Mouse (Mus musculus) large intestine, adult 2 months (tissue): Measurements from ENCODE around the gene Gm17019. TPM values are rescaled to one million over a fixed set of nuclear protein-coding genes. Genes with fewer than 3 reads are reported as not detected.
"Not testable (repeated sequence)": the region's sequence is repeated elsewhere in the genome, so short reads cannot be mapped to it uniquely, and the experiment has no call there.

Experiments
- DNase-seq: peaks from one replicate; pipeline ENCODE4 v3.0.0-alpha.2; 2012; ENCODE audit warnings: low read depth, low spot score
- WGBS: fragments of 180-500 bp; shearing (Covaris S2); methylation state at CpG from one replicate; pipeline ENCODE4 v1.1.7; 2018; 5-methylcytosine and 5-hydroxymethylcytosine counted together
- polyA plus RNA-seq: library from polyadenylated mRNA; depleted of rRNA; stranded (reverse); fragments of >200 nt; gene quantifications from 2 replicates; pipeline ENCODE4 v1.2.3, GENCODE M21; 2012; rRNA removed

The Gm17019 gene
- not detected in 2 replicates for polyA plus RNA-seq

GRCm38 (mm10) chr5:15032898-15033297 is at the start of gene Gm17019:
TSS of gene Gm17019 (minus strand) at chr5:15032998.
- 28% methylated on average over 1 of the region's 1 CpGs for WGBS
- not testable (repeated sequence) for DNase-seq

GRCm38 (mm10) chr5:15062385-15062715 is 29.6 kb upstream of the Gm17019 start:
- DNase-seq = not testable (repeated sequence)
- WGBS = 87% methylated on average over 1 of the region's 1 CpGs

- 78% methylated on average over 4 of the region's 4 CpGs for WGBS
- not testable (repeated sequence) for DNase-seq
These were observed 29.0 kb upstream of the Gm17019 start for GRCm38 (mm10) chr5:15061638-15062384.

- DNase-seq = not testable (repeated sequence)
- WGBS = 75% methylated on average over 10 of the region's 10 CpGs
These were observed 21.6 kb upstream of the Gm17019 start for GRCm38 (mm10) chr5:15054151-15055025.

- WGBS = 73% methylated on average over 8 of the region's 8 CpGs
- not testable (repeated sequence) for DNase-seq
These were observed 20.8 kb upstream of the Gm17019 start for GRCm38 (mm10) chr5:15053606-15053962.

- WGBS = 79% methylated on average over 4 of the region's 4 CpGs
These were observed 20.3 kb upstream of the Gm17019 start for GRCm38 (mm10) chr5:15052945-15053605.

GRCm38 (mm10) chr5:15050807-15051206 is 18.0 kb upstream of the Gm17019 start:
- WGBS = 78% methylated on average over 2 of the region's 2 CpGs
- DNase-seq = not testable (repeated sequence)

More at GRCm38 (mm10) chr5:15052945-15053605, 20.3 kb upstream of the Gm17019 start:
- DNase-seq = not testable (repeated sequence)

GRCm38 (mm10) chr5:15044830-15045767 is 12.3 kb upstream of the Gm17019 start:
- WGBS = 83% methylated on average over 9 of the region's 9 CpGs

GRCm38 (mm10) chr5:15040784-15041183 is 8.0 kb upstream of the Gm17019 start:
- not testable (repeated sequence) for DNase-seq
- WGBS = 53% methylated on average over 4 of the region's 4 CpGs

More at GRCm38 (mm10) chr5:15044830-15045767, 12.3 kb upstream of the Gm17019 start:
- DNase-seq = not testable (repeated sequence)

GRCm38 (mm10) chr5:15039984-15040383 is 7.2 kb upstream of the Gm17019 start:
- not testable (repeated sequence) for DNase-seq
- WGBS = 78% methylated on average over 4 of the region's 4 CpGs

GRCm38 (mm10) chr5:15024316-15024715 is 8.5 kb downstream of the Gm17019 start:
- DNase-seq = not testable (repeated sequence)
- 93% methylated on average over 1 of the region's 1 CpGs for WGBS

GRCm38 (mm10) chr5:15020067-15020466 is 12.7 kb downstream of the Gm17019 start:
- not testable (repeated sequence) for DNase-seq

GRCm38 (mm10) chr5:15010639-15011582 is 21.9 kb downstream of the Gm17019 start:
- not testable (repeated sequence) for DNase-seq
- WGBS = 79% methylated on average over 11 of the region's 11 CpGs

More at GRCm38 (mm10) chr5:15020067-15020466, 12.7 kb downstream of the Gm17019 start:
- WGBS = 65% methylated on average over 2 of the region's 2 CpGs

GRCm38 (mm10) chr5:15006907-15007306 is 25.9 kb downstream of the Gm17019 start:
- WGBS = 51% methylated on average over 3 of the region's 3 CpGs
- not testable (repeated sequence) for DNase-seq

- 68% methylated on average over 3 of the region's 3 CpGs for WGBS
- not testable (repeated sequence) for DNase-seq
These were observed 26.5 kb downstream of the Gm17019 start for GRCm38 (mm10) chr5:15006288-15006687.

- DNase-seq = not testable (repeated sequence)
- 59% methylated on average over 3 of the region's 4 CpGs for WGBS
These were observed 27.2 kb downstream of the Gm17019 start for GRCm38 (mm10) chr5:15005584-15005983.
